Comparison of ENCODE assay signal across 17 mouse cellular contexts in the genomic region with DNA sequence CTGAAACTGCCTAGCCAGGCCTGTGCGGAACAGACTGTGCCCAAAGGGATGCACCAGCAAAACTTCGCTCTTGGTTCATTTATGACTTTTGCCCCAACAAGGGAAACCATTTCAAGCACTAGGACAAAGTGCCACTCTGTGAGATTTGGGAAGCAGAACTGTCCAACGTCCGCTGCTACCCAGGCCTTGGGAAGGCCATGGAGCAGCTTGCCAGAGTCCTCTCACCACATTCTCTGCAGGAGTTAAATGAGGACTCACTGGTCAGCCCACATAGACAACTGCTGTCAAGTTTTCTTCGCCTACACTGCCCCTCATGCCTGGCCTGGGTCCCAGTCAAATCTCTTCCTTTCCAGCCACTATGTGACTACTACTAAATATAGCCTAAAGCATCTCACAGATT. TPM values are rescaled to one million over a fixed set of nuclear protein-coding genes. Genes with fewer than 3 reads are reported as not detected.
DNase-seq lines count a peak whose midpoint lies in the region; ATAC-seq and TF ChIP-seq lines count a peak whose summit lies in the region.
"Had no signal": no experiment of that assay in that cellular context is flagged by ENCODE, and none has a peak within 500 bp of the region (broad histone marks: within the 10 kb centered on the region; RNA-seq: fewer than 3 reads in every experiment).

No protein-coding gene starts in this region.

- H3K9ac ChIP-seq in liver, adult 2 months (ENCODE audit: low read depth, low read length), result no peak overlapping the region
- no peak overlapping the region for H3K9ac ChIP-seq in liver, postnatal 0 days (replicated peaks)
- H3K9ac ChIP-seq in heart, postnatal 0 days (replicated peaks; ENCODE audit: low read depth, low read length), result no peak overlapping the region
- no peak overlapping the region for H3K9ac ChIP-seq in forebrain, embryonic 15.5 days (replicated peaks)
- H3K9ac ChIP-seq: embryonic facial prominence, embryonic 15.5 days; forebrain, embryonic 12.5 days; hindbrain, embryonic 13.5 days; limb, embryonic 12.5 days; neural tube, embryonic 12.5 days had no signal

- no peak overlapping the region for H3K4me3 ChIP-seq in heart, embryonic 10.5 days
- no peak overlapping the region for H3K4me3 ChIP-seq in liver, adult 2 months (ENCODE audit: insufficient read depth, low read depth, low read length)
- no peak overlapping the region for H3K4me3 ChIP-seq in liver, postnatal 0 days (ENCODE audit: low read depth, low read length)
- H3K4me3 ChIP-seq in heart, postnatal 0 days (ENCODE audit: low read depth, low read length), result no peak overlapping the region
- H3K4me3 ChIP-seq in forebrain, embryonic 15.5 days, result no peak overlapping the region
- no peak overlapping the region for H3K4me3 ChIP-seq in thymus, adult 2 months (ENCODE audit: control insufficient read depth, insufficient read depth, low read length)
- H3K4me3 ChIP-seq: embryonic facial prominence, embryonic 15.5 days; forebrain, embryonic 12.5 days; hindbrain, embryonic 13.5 days; limb, embryonic 12.5 days; neural tube, embryonic 12.5 days had no signal

- peaks cover 86% of the 10 kb centered on the region for H3K36me3 ChIP-seq in heart, embryonic 10.5 days
- peaks cover 62% of the 10 kb centered on the region for H3K36me3 ChIP-seq in liver, adult 2 months (ENCODE audit: control insufficient read depth, insufficient read depth, low read length)
- H3K36me3 ChIP-seq in liver, postnatal 0 days (replicated peaks; ENCODE audit: insufficient read depth, low read length), result peaks cover 53% of the 10 kb centered on the region
- H3K36me3 ChIP-seq in heart, postnatal 0 days (replicated peaks; ENCODE audit: control insufficient read depth, insufficient read depth, low read length), result peaks cover 79% of the 10 kb centered on the region
- H3K36me3 ChIP-seq in forebrain, embryonic 15.5 days, result peaks cover 64% of the 10 kb centered on the region
- H3K36me3 ChIP-seq in thymus, adult 2 months (ENCODE audit: control insufficient read depth, insufficient read depth, low read length), result peaks cover 70% of the 10 kb centered on the region

- no peak for TF ChIP-seq CTCF in liver, adult 2 months (IDR thresholded peaks at IDR 0.05; ENCODE audit: low read depth, low read length)
- no peak for TF ChIP-seq CTCF in liver, postnatal 0 days (IDR thresholded peaks at IDR 0.05; ENCODE audit: low read depth)
- TF ChIP-seq CTCF in heart, postnatal 0 days (IDR thresholded peaks at IDR 0.05; ENCODE audit: low read depth), result no peak
- TF ChIP-seq CTCF in thymus, adult 2 months (IDR thresholded peaks at IDR 0.05; ENCODE audit: borderline replicate concordance, control insufficient read depth, extremely low read depth, insufficient read depth, low read length, poor library complexity), result no peak

- no peaks in the 10 kb centered on the region for H3K9me3 ChIP-seq in heart, embryonic 10.5 days
- no peaks in the 10 kb centered on the region for H3K9me3 ChIP-seq in liver, postnatal 0 days (ENCODE audit: low read length)
- H3K9me3 ChIP-seq in heart, postnatal 0 days (replicated peaks; ENCODE audit: control insufficient read depth, low read length), result no peaks in the 10 kb centered on the region
- no peaks in the 10 kb centered on the region for H3K9me3 ChIP-seq in forebrain, embryonic 15.5 days
- H3K9me3 ChIP-seq: embryonic facial prominence, embryonic 15.5 days; forebrain, embryonic 12.5 days; G1E; hindbrain, embryonic 13.5 days; limb, embryonic 12.5 days; neural tube, embryonic 12.5 days had no signal

- no peaks in the 10 kb centered on the region for H3K27me3 ChIP-seq in heart, embryonic 10.5 days (ENCODE audit: insufficient read depth, poor library complexity, severe bottlenecking)
- H3K27me3 ChIP-seq in liver, adult 2 months (ENCODE audit: control insufficient read depth, insufficient read depth, low read length), result no peaks in the 10 kb centered on the region
- H3K27me3 ChIP-seq in liver, postnatal 0 days (ENCODE audit: insufficient read depth, low read length), result no peaks in the 10 kb centered on the region
- H3K27me3 ChIP-seq in heart, postnatal 0 days (ENCODE audit: control insufficient read depth, insufficient read depth, low read length), result no peaks in the 10 kb centered on the region
- no peaks in the 10 kb centered on the region for H3K27me3 ChIP-seq in forebrain, embryonic 15.5 days
- H3K27me3 ChIP-seq in thymus, adult 2 months (ENCODE audit: control insufficient read depth, insufficient read depth, low read length), result no peaks in the 10 kb centered on the region
- H3K27me3 ChIP-seq: embryonic facial prominence, embryonic 15.5 days; forebrain, embryonic 12.5 days; hindbrain, embryonic 13.5 days; limb, embryonic 12.5 days; neural tube, embryonic 12.5 days had no signal

- WGBS in heart, embryonic 10.5 days, result 87% methylated on average over 5 of the region's 5 CpGs
- 24% methylated on average over 5 of the region's 5 CpGs for WGBS in liver, adult 2 months
- 88% methylated on average over 5 of the region's 5 CpGs for WGBS in liver, postnatal 0 days (ENCODE audit: insufficient replicate concordance)
- 42% methylated on average over 5 of the region's 5 CpGs for WGBS in heart, postnatal 0 days
- WGBS in forebrain, embryonic 15.5 days, result 94% methylated on average over 5 of the region's 5 CpGs
- WGBS in thymus, adult 2 months, result 98% methylated on average over 5 of the region's 5 CpGs

- no peak for TF ChIP-seq EP300 in liver, postnatal 0 days (IDR thresholded peaks at IDR 0.05; ENCODE audit: low read depth)
- TF ChIP-seq EP300 in heart, postnatal 0 days (IDR thresholded peaks at IDR 0.05; ENCODE audit: low read depth), result peak; percentile 74; the same call in 1 of the 2 replicates

- TF ChIP-seq POLR2A in liver, adult 2 months (IDR thresholded peaks at IDR 0.05; ENCODE audit: extremely low read depth, insufficient read depth, low read length), result no peak
- no peak for TF ChIP-seq POLR2A in thymus, adult 2 months (IDR thresholded peaks at IDR 0.05; ENCODE audit: control insufficient read depth, extremely low read depth, insufficient read depth, low read length, poor library complexity)

- H3K79me2 ChIP-seq in liver, adult 2 months (ENCODE audit: control insufficient read depth, insufficient read depth, low read length), result peaks cover 5% of the 10 kb centered on the region; the same call in 1 of the 2 replicates

- H3K4me2 ChIP-seq in liver, postnatal 0 days (ENCODE audit: low read depth, low read length), result no peak overlapping the region
- no peak overlapping the region for H3K4me2 ChIP-seq in heart, postnatal 0 days (ENCODE audit: low read depth, low read length)
- H3K4me2 ChIP-seq in forebrain, embryonic 15.5 days (replicated peaks), result no peak overlapping the region
- H3K4me2 ChIP-seq: embryonic facial prominence, embryonic 15.5 days; forebrain, embryonic 12.5 days; hindbrain, embryonic 13.5 days; limb, embryonic 12.5 days; neural tube, embryonic 12.5 days had no signal

- no peak for ATAC-seq in liver, postnatal 0 days
- peak; percentile 92 for ATAC-seq in heart, postnatal 0 days (ENCODE audit: insufficient read depth, low read depth)
- ATAC-seq in forebrain, embryonic 15.5 days (replicated peaks), result no peak
- ATAC-seq: intestine, embryonic 16.5 days; midbrain, embryonic 16.5 days had no signal

- H3K27ac ChIP-seq in heart, embryonic 10.5 days, result no peak overlapping the region
- no peak overlapping the region; the same call in 1 of the 2 replicates for H3K27ac ChIP-seq in liver, adult 2 months (replicated peaks; ENCODE audit: insufficient read depth, low read depth, low read length)
- H3K27ac ChIP-seq in liver, postnatal 0 days (ENCODE audit: low read depth), result no peak overlapping the region
- H3K27ac ChIP-seq in heart, postnatal 0 days (ENCODE audit: low read depth), result peak overlapping the region; percentile 68
- no peak overlapping the region for H3K27ac ChIP-seq in forebrain, embryonic 15.5 days (replicated peaks)
- no peak overlapping the region for H3K27ac ChIP-seq in thymus, adult 2 months (ENCODE audit: control insufficient read depth, insufficient read depth, low read length)
- H3K27ac ChIP-seq: embryonic facial prominence, embryonic 15.5 days; forebrain, embryonic 12.5 days; hindbrain, embryonic 13.5 days; limb, embryonic 12.5 days; macrophage; neural tube, embryonic 12.5 days had no signal

- peak; percentile 96 for DNase-seq in heart, adult 11 months
- DNase-seq in heart, embryonic 10.5 days (ENCODE audit: low spot score), result no peak
- DNase-seq in liver, adult 2 months (ENCODE audit: extremely low read depth, low read depth, low spot score), result peak; percentile 93
- DNase-seq in liver, postnatal 0 days, result no peak
- DNase-seq in heart, postnatal 0 days (ENCODE audit: low spot score), result peak; percentile 85
- DNase-seq in thymus, adult 2 months, result no peak
- DNase-seq: adrenal gland, postnatal 25 days had no signal

- no peaks in the 10 kb centered on the region for H3K4me1 ChIP-seq in heart, embryonic 10.5 days
- peaks cover 17% of the 10 kb centered on the region for H3K4me1 ChIP-seq in liver, adult 2 months (ENCODE audit: control insufficient read depth, insufficient read depth, low read length)
- 0 out of 2 replicates have a peak, but pooled peaks cover 3% of the 10 kb centered on the region for H3K4me1 ChIP-seq in liver, postnatal 0 days (ENCODE audit: insufficient read depth)
- H3K4me1 ChIP-seq in heart, postnatal 0 days (ENCODE audit: control insufficient read depth, insufficient read depth), result peaks cover 16% of the 10 kb centered on the region
- no peaks in the 10 kb centered on the region for H3K4me1 ChIP-seq in forebrain, embryonic 15.5 days
- H3K4me1 ChIP-seq in thymus, adult 2 months (replicated peaks; ENCODE audit: control insufficient read depth, insufficient read depth, low read length), result no peaks in the 10 kb centered on the region
- H3K4me1 ChIP-seq: embryonic facial prominence, embryonic 15.5 days; forebrain, embryonic 12.5 days; hindbrain, embryonic 13.5 days; neural tube, embryonic 12.5 days had no signal

RNA-seq across cellular contexts. Expression of gene Wdpcp, which starts 10.7 kb away (rescaled TPM):
- polyA plus RNA-seq in heart, embryonic 10.5 days (2016; fragmentation: Nextera tagmentation; extraction: Ambion mirVana), result 6.8 and 7.0 TPM in 2 replicates
- 4.8 TPM in 2 replicates for total RNA-seq in liver, adult 2 months (2014; rRNA removed)
- polyA plus RNA-seq in liver, adult 2 months (2012; rRNA removed), result 0.94 and 1.8 TPM in 2 replicates
- polyA plus RNA-seq in liver, postnatal 0 days (2015; fragmentation: Nextera tagmentation; extraction: Ambion mirVana), result 0.60 and 0.64 TPM in 2 replicates
- 5.8 and 32.1 TPM in 2 replicates for total RNA-seq in heart, postnatal 0 days (2014; rRNA removed; ENCODE audit: low replicate concordance)
- polyA plus RNA-seq in heart, postnatal 0 days (2015; fragmentation: Nextera tagmentation; extraction: Ambion mirVana), result 4.0 and 4.2 TPM in 2 replicates
- polyA plus RNA-seq in forebrain, embryonic 15.5 days (2015; fragmentation: Nextera tagmentation; extraction: Ambion mirVana), result 11.3 and 13.1 TPM in 2 replicates
- 2.7 and 4.0 TPM in 2 replicates for polyA plus RNA-seq in thymus, adult 2 months (2012; rRNA removed)

RNA-seq across cellular contexts. Expression of gene Mdh1, which starts 10.8 kb away (rescaled TPM):
- 800 and 1,183 TPM in 2 replicates for polyA plus RNA-seq in heart, embryonic 10.5 days (2016; fragmentation: Nextera tagmentation; extraction: Ambion mirVana)
- 1,388 and 1,668 TPM in 2 replicates for total RNA-seq in liver, adult 2 months (2014; rRNA removed)
- polyA plus RNA-seq in liver, adult 2 months (2012; rRNA removed), result 356 and 394 TPM in 2 replicates
- polyA plus RNA-seq in liver, postnatal 0 days (2015; fragmentation: Nextera tagmentation; extraction: Ambion mirVana), result 466 and 478 TPM in 2 replicates
- total RNA-seq in heart, postnatal 0 days (2014; rRNA removed; ENCODE audit: low replicate concordance), result 1,252 and 1,335 TPM in 2 replicates
- polyA plus RNA-seq in heart, postnatal 0 days (2015; fragmentation: Nextera tagmentation; extraction: Ambion mirVana), result 3,016 and 3,055 TPM in 2 replicates
- 462 and 467 TPM in 2 replicates for polyA plus RNA-seq in forebrain, embryonic 15.5 days (2015; fragmentation: Nextera tagmentation; extraction: Ambion mirVana)
- polyA plus RNA-seq in thymus, adult 2 months (2012; rRNA removed), result 147 and 191 TPM in 2 replicates

Comparison
In these comparisons a context has a peak if more than half of its experiments do, and no peak if none do; other contexts are left out.
1. DNase-seq: peak in heart, adult 11 months (single experiment), liver, adult 2 months (single experiment) and heart, postnatal 0 days (single experiment); none in heart, embryonic 10.5 days (single experiment), liver, postnatal 0 days (single experiment) and thymus, adult 2 months (single experiment).